Mouse (Mus musculus) heart, embryonic 15.5 days (tissue): Measurements from ENCODE around the gene Aifm3. TPM values are rescaled to one million over a fixed set of nuclear protein-coding genes. Genes with fewer than 3 reads are reported as not detected.

Experiments used
- ATAC-seq: fragments of 200-750 bp; cut with Nextera tagmentation; replicated peaks from 2 replicates; pipeline ENCODE4 v1.8.0; 2017; ENCODE audit warnings: low read depth, moderate TSS enrichment; ENCODE audit not compliant: insufficient number of reproducible peaks, insufficient read depth, low FRiP score
- H3K27ac ChIP-seq: fragments of 300-500 bp; sonication (generic); 2 replicates; pipeline ENCODE4 v1.5.1; 2015; ENCODE audit warnings: mild to moderate bottlenecking, inconsistent platforms
- H3K27me3 ChIP-seq: fragments of 300-500 bp; sonication (generic); 2 replicates; pipeline ENCODE4 v1.6.1; 2015; ENCODE audit warnings: inconsistent platforms
- H3K36me3 ChIP-seq: fragments of 300-500 bp; sonication (generic); 2 replicates; pipeline ENCODE4 v1.6.1; 2015; ENCODE audit warnings: mild to moderate bottlenecking, inconsistent platforms
- H3K4me1 ChIP-seq: fragments of 300-500 bp; sonication (generic); replicated peaks from 2 replicates; pipeline ENCODE4 v1.6.1; 2015; ENCODE audit warnings: inconsistent platforms
- H3K4me2 ChIP-seq: fragments of 300-500 bp; sonication (generic); 2 replicates; pipeline ENCODE4 v1.6.1; 2015; ENCODE audit warnings: inconsistent platforms, mild to moderate bottlenecking, moderate library complexity
- H3K4me3 ChIP-seq: fragments of 300-500 bp; sonication (generic); 2 replicates; pipeline ENCODE4 v1.5.1; 2015; ENCODE audit warnings: mild to moderate bottlenecking, inconsistent platforms
- H3K9ac ChIP-seq: fragments of 300-500 bp; sonication (generic); 2 replicates; pipeline ENCODE4 v1.6.1; 2015; ENCODE audit warnings: mild to moderate bottlenecking, inconsistent platforms
- H3K9me3 ChIP-seq: fragments of 300-500 bp; sonication (generic); replicated peaks from 2 replicates; pipeline ENCODE4 v1.6.1; 2016; ENCODE audit warnings: inconsistent platforms
- WGBS: fragments of 180-500 bp; shearing (Covaris S2); methylation state at CpG from one replicate; pipeline ENCODE4 v1.1.7; 2015; ENCODE audit warnings: mixed read lengths; 5-methylcytosine and 5-hydroxymethylcytosine counted together
- polyA plus RNA-seq: library from polyadenylated mRNA; unstranded; fragments of >200 nt; fragmentation: Nextera tagmentation; extraction: Ambion mirVana; gene quantifications from 2 replicates; pipeline ENCODE4 v1.2.1, GENCODE M21; 2015

The Aifm3 gene
- polyA plus RNA-seq, 1 experiment from 2014 or later: 0.91 TPM

DNA sequence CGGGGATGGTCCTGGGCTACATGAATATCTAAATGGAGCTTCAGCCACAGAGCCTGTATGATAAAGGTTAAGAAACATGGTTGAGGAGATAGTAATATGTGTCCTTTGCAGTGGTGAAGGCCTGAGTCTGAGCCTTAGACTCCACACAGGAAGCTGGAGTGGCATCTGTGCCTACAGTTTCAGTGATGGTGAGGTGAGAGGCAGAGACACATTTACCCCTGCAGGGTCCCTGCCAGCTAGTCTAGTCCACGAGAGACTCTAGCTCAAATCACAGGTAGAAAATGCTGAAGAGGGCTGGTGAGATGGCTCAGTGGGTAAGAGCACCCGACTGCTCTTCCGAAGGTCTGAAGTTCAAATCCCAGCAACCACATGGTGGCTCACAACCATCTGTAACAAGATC lies 14.1 kb upstream of the Aifm3 start:
- Histone ChIP-seq H3K9me3 (no peaks in the 10 kb centered on the region), H3K4me2 (no peak overlapping the region), H3K27me3 (no peaks in the 10 kb centered on the region), H3K27ac (no peak overlapping the region), H3K36me3 (peaks cover 7% of the 10 kb centered on the region; the same call in 1 of the 2 replicates), H3K4me3 (no peak overlapping the region), H3K9ac (no peak overlapping the region), H3K4me1 (peaks cover 8% of the 10 kb centered on the region; the same call in 1 of the 2 replicates)
- WGBS: 88% methylated on average over 4 of the region's 4 CpGs
- no peak for ATAC-seq

- Histone ChIP-seq H3K36me3 (peaks cover 5% of the 10 kb centered on the region; the same call in 1 of the 2 replicates), H3K4me1 (no peaks in the 10 kb centered on the region), H3K9me3 (no peaks in the 10 kb centered on the region), H3K27ac (no peak overlapping the region), H3K4me2 (no peak overlapping the region), H3K4me3 (no peak overlapping the region), H3K9ac (no peak overlapping the region), H3K27me3 (no peaks in the 10 kb centered on the region)
- WGBS: 78% methylated on average over 4 of the region's 4 CpGs
- no peak for ATAC-seq
These were observed 11.0 kb upstream of the Aifm3 start for GRCm38 (mm10) chr16:17478331-17478943.

DNA sequence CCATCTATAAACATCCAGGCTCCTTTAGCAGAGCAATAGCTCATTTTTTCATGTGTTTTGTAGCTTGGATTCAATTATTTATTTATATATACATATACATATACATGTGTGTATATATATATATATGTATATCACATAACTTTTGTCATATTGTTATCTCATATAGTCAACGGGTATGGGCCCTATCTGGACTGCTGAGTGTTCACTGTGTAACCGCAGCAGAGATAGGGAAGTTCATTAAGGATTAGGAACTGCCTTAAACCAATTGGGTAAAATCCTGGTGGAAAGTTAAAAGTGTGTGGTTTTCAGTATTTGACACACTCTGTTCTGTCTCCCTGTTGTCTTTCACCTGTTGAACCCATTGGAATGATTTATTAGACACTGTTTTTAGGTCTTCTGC lies 7.9 kb upstream of the Aifm3 start:
- Histone ChIP-seq H3K36me3 (peaks cover 24% of the 10 kb centered on the region), H3K27me3 (no peaks in the 10 kb centered on the region), H3K4me1 (peaks cover 9% of the 10 kb centered on the region), H3K9ac (no peak overlapping the region), H3K4me3 (no peak overlapping the region), H3K27ac (no peak overlapping the region), H3K4me2 (no peak overlapping the region), H3K9me3 (no peaks in the 10 kb centered on the region)
- ATAC-seq: no peak
- 72% methylated on average over 2 of the region's 2 CpGs for WGBS

DNA sequence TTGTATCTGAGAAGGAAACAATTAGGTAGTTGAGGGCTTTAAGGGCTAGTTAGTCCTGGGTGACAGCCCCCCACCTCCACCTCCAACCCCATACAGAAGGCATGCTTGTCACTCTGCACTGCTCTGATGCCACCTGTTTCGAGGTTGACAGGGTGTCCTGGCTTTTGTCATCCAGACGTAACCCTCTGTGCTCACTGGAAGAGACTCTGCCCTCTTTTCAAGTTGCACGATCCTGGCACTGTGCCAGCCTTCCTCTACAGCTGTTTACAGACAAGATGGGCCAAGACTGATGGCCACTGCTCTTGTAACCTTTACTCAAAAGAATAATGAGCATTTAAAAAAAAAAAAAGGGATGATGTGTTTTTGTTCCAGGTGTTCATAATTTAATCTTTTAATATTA lies 2.9 kb upstream of the Aifm3 start:
- peak overlapping the region; percentile 51 for H3K27ac ChIP-seq

DNA sequence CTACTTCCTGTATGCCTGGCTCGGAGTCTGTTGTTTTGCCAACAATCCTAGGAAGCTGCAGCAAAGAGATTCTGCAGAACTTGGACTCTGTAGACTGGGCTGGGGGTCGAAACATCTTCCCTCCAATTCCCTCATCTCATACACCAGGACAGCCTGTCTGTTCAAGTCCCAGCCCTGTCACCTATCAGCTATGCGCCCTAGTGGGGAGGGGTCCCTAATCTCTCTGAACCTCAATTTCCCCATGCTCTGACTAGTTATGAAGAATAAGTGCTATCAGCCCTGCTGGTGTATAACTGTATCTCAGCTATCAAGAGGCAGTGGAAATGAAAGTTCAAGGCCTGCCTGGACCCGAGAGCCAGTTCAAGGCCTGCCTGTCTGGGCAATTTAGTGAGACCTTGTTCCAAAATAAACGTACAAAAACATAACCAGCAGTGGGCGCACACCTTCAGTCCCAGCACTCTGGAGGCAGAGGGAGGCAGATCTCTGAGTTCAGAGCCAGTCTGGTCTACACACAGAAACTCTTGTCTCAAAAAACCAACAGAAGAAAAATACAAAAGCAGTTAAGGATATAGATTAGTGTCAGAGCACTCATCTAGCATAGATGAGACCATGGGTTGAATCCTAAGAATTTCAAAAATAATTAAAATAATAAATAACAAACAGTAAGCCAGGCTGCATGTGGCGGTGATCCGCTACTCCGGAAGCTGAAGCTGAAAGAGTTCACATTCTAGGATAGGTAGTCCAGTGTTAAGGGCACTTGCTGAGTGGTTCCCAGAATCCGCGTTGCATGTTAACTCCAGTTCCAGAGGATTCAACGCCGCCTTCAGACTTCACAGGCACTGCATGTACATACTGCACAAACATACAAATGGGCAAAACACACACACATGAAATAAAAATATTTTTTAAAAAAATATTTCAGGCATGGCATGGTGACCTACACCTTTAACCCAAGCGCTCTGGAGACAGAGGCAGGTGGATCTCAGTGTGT lies 638 bp upstream of the Aifm3 start:
- H3K27ac ChIP-seq: no peak overlapping the region
- H3K4me1 ChIP-seq: peaks cover 23% of the 10 kb centered on the region
- H3K4me2 ChIP-seq: peak overlapping the region; percentile 96
- ATAC-seq: no peak
- H3K9me3 ChIP-seq: no peaks in the 10 kb centered on the region
- 0 out of 2 replicates have a peak, but pooled peaks cover 6% of the 10 kb centered on the region for H3K27me3 ChIP-seq
- H3K9ac ChIP-seq: peak overlapping the region; percentile 58; the same call in 1 of the 2 replicates
- peak overlapping the region; percentile 55 for H3K4me3 ChIP-seq
- peaks cover 15% of the 10 kb centered on the region for H3K36me3 ChIP-seq
- WGBS: 45% methylated on average over 14 of the region's 14 CpGs

More for the DNA sequence above, 2.9 kb upstream of the Aifm3 start:
- H3K4me1 ChIP-seq: peaks cover 23% of the 10 kb centered on the region
- H3K4me2 ChIP-seq: no peak overlapping the region
- no peak overlapping the region for H3K9ac ChIP-seq
- H3K4me3 ChIP-seq: no peak overlapping the region
- 11% methylated on average over 3 of the region's 3 CpGs for WGBS
- peak; percentile 87 for ATAC-seq
- H3K27me3 ChIP-seq: 0 out of 2 replicates have a peak, but pooled peaks cover 6% of the 10 kb centered on the region
- H3K9me3 ChIP-seq: no peaks in the 10 kb centered on the region
- peaks cover 19% of the 10 kb centered on the region for H3K36me3 ChIP-seq

- no peak overlapping the region for H3K27ac ChIP-seq
- 86% methylated on average over 5 of the region's 5 CpGs for WGBS
- H3K9ac ChIP-seq: no peak overlapping the region
- ATAC-seq: no peak
- no peak overlapping the region for H3K4me2 ChIP-seq
- H3K4me1 ChIP-seq: peaks cover 17% of the 10 kb centered on the region
- no peaks in the 10 kb centered on the region for H3K9me3 ChIP-seq
- no peak overlapping the region for H3K4me3 ChIP-seq
- H3K36me3 ChIP-seq: no peaks in the 10 kb centered on the region
- 0 out of 2 replicates have a peak, but pooled peaks cover 6% of the 10 kb centered on the region for H3K27me3 ChIP-seq
These were observed 1.7 kb downstream of the Aifm3 start for GRCm38 (mm10) chr16:17491154-17491553.

- Histone ChIP-seq H3K27me3 (0 out of 2 replicates have a peak, but pooled peaks cover 6% of the 10 kb centered on the region), H3K4me1 (peaks cover 20% of the 10 kb centered on the region), H3K36me3 (no peaks in the 10 kb centered on the region), H3K27ac (no peak overlapping the region), H3K4me2 (no peak overlapping the region), H3K9me3 (no peaks in the 10 kb centered on the region), H3K9ac (no peak overlapping the region), H3K4me3 (no peak overlapping the region)
- ATAC-seq: no peak
- WGBS: 58% methylated on average over 5 of the region's 5 CpGs
These were observed 2.6 kb downstream of the Aifm3 start for GRCm38 (mm10) chr16:17491896-17492561.

- Histone ChIP-seq H3K4me2 (no peak overlapping the region), H3K4me3 (no peak overlapping the region), H3K27me3 (no peaks in the 10 kb centered on the region), H3K9ac (no peak overlapping the region), H3K27ac (no peak overlapping the region), H3K4me1 (peaks cover 10% of the 10 kb centered on the region), H3K36me3 (no peaks in the 10 kb centered on the region), H3K9me3 (no peaks in the 10 kb centered on the region)
- 23% methylated on average over 2 of the region's 2 CpGs for WGBS
- peak; percentile 33; the same call in 1 of the 2 replicates for ATAC-seq
These were observed 7.3 kb downstream of the Aifm3 start for GRCm38 (mm10) chr16:17496499-17497305.

- Histone ChIP-seq H3K4me3 (no peak overlapping the region), H3K36me3 (no peaks in the 10 kb centered on the region), H3K9me3 (no peaks in the 10 kb centered on the region)
These were observed 10.0 kb downstream of the Aifm3 start for GRCm38 (mm10) chr16:17499249-17499883.

GRCm38 (mm10) chr16:17502681-17503080 lies 13.3 kb downstream of the Aifm3 start:
- no peak overlapping the region for H3K27ac ChIP-seq
- H3K4me1 ChIP-seq: no peaks in the 10 kb centered on the region; the same call in 1 of the 2 replicates
- 55% methylated on average over 4 of the region's 4 CpGs for WGBS
- no peak overlapping the region for H3K4me2 ChIP-seq
- H3K4me3 ChIP-seq: no peak overlapping the region
- H3K36me3 ChIP-seq: no peaks in the 10 kb centered on the region
- no peak overlapping the region for H3K9ac ChIP-seq
- H3K27me3 ChIP-seq: 0 out of 2 replicates have a peak, but pooled peaks cover 5% of the 10 kb centered on the region
- no peaks in the 10 kb centered on the region for H3K9me3 ChIP-seq
- ATAC-seq: no peak

More at GRCm38 (mm10) chr16:17499249-17499883, 10.0 kb downstream of the Aifm3 start:
- Histone ChIP-seq H3K4me1 (peaks cover 10% of the 10 kb centered on the region), H3K9ac (no peak overlapping the region), H3K4me2 (no peak overlapping the region), H3K27me3 (0 out of 2 replicates have a peak, but pooled peaks cover 5% of the 10 kb centered on the region), H3K27ac (no peak overlapping the region)
- ATAC-seq: no peak
- 35% methylated on average over 10 of the region's 10 CpGs for WGBS
